In genomic region chr5:125409348-125410090, GRCm38 (mm10) we compare ENCODE assay signal across 8 mouse cellular contexts. TPM values are rescaled to one million over a fixed set of nuclear protein-coding genes. Genes with fewer than 3 reads are reported as not detected.
DNase-seq lines count a peak whose midpoint lies in the region; ATAC-seq and TF ChIP-seq lines count a peak whose summit lies in the region.

No protein-coding gene starts in this region.

- no peaks in the 10 kb centered on the region for H3K27me3 ChIP-seq in G1E (ENCODE audit: insufficient read depth, low read length)
- no peaks in the 10 kb centered on the region for H3K27me3 ChIP-seq in embryonic facial prominence, embryonic 13.5 days
- no peaks in the 10 kb centered on the region for H3K27me3 ChIP-seq in liver, postnatal 0 days (ENCODE audit: insufficient read depth, low read length)
- no peaks in the 10 kb centered on the region for H3K27me3 ChIP-seq in splenic B cell, adult 2 months (ENCODE audit: control insufficient read depth, insufficient read depth, low read length, poor library complexity, severe bottlenecking)

- TF ChIP-seq EP300 in liver, postnatal 0 days (IDR thresholded peaks at IDR 0.05; ENCODE audit: low read depth): no peak

- H3K4me2 ChIP-seq in embryonic facial prominence, embryonic 13.5 days: peak overlapping the region; percentile 52
- peak overlapping the region; percentile 64 for H3K4me2 ChIP-seq in liver, postnatal 0 days (ENCODE audit: low read depth, low read length)

- WGBS in embryonic facial prominence, embryonic 13.5 days: 6% methylated on average over 20 of the region's 20 CpGs
- 24% methylated on average over 20 of the region's 20 CpGs for WGBS in liver, postnatal 0 days (ENCODE audit: insufficient replicate concordance)

- 0 out of 2 replicates have a peak overlapping the region, but pooled peaks have one; percentile 21 for H3K9ac ChIP-seq in embryonic facial prominence, embryonic 13.5 days
- H3K9ac ChIP-seq in liver, postnatal 0 days (replicated peaks): 0 out of 2 replicates have a peak overlapping the region, but pooled peaks have one; percentile 44

- ATAC-seq in G1E (ENCODE audit: extremely low read depth, insufficient number of reproducible peaks, low FRiP score, poor library complexity, severe bottlenecking): no peak
- no peak for ATAC-seq in embryonic facial prominence, embryonic 13.5 days (ENCODE audit: insufficient number of reproducible peaks, insufficient read depth, low FRiP score, low TSS enrichment, low read depth)
- peak; percentile 35 for ATAC-seq in liver, postnatal 0 days

- no peak for TF ChIP-seq CTCF in G1E (IDR thresholded peaks at IDR 0.05; ENCODE audit: low read depth, low read length)
- TF ChIP-seq CTCF in liver, postnatal 0 days (IDR thresholded peaks at IDR 0.05; ENCODE audit: low read depth): no peak

- peaks cover 54% of the 10 kb centered on the region for H3K4me1 ChIP-seq in G1E (ENCODE audit: insufficient read depth, low read depth, low read length)
- peaks cover 18% of the 10 kb centered on the region for H3K4me1 ChIP-seq in embryonic facial prominence, embryonic 13.5 days
- H3K4me1 ChIP-seq in liver, postnatal 0 days (ENCODE audit: insufficient read depth): peaks cover 25% of the 10 kb centered on the region

- H3K36me3 ChIP-seq in G1E (replicated peaks): peaks cover 23% of the 10 kb centered on the region
- peaks cover 15% of the 10 kb centered on the region for H3K36me3 ChIP-seq in embryonic facial prominence, embryonic 13.5 days
- H3K36me3 ChIP-seq in liver, postnatal 0 days (replicated peaks; ENCODE audit: insufficient read depth, low read length): peaks cover 9% of the 10 kb centered on the region
- no peaks in the 10 kb centered on the region for H3K36me3 ChIP-seq in splenic B cell, adult 2 months (ENCODE audit: control insufficient read depth, insufficient read depth, low read length, poor library complexity, severe bottlenecking)

- H3K27ac ChIP-seq in embryonic facial prominence, embryonic 13.5 days: peak overlapping the region; percentile 60; the same call in 1 of the 2 replicates
- peak overlapping the region; percentile 3; the same call in 1 of the 2 replicates for H3K27ac ChIP-seq in liver, postnatal 0 days (ENCODE audit: low read depth)

- DNase-seq in layer of hippocampus, postnatal 10 days (ENCODE audit: low spot score in 2 of 2): peak; percentile 50 to 67
- no peak for DNase-seq in layer of hippocampus, adult 11-12 months (ENCODE audit: low spot score)
- DNase-seq in G1E (ENCODE audit: low spot score): no peak
- peak; percentile 81 for DNase-seq in hindlimb bud, embryonic 11.5 days (ENCODE audit: extremely low spot score, low read depth, low spot score)
- peak; percentile 61 for DNase-seq in liver, postnatal 0 days
- DNase-seq in splenic B cell, adult 2 months (ENCODE audit: low read depth, low spot score): peak; percentile 41
- DNase-seq in layer of hippocampus, postnatal 36 days: no peak

- peak overlapping the region; percentile 66 for H3K4me3 ChIP-seq in G1E (ENCODE audit: low read depth, low read length)
- peak overlapping the region; percentile 41 for H3K4me3 ChIP-seq in embryonic facial prominence, embryonic 13.5 days
- H3K4me3 ChIP-seq in liver, postnatal 0 days (ENCODE audit: low read depth, low read length): peak overlapping the region; percentile 36

- no peaks in the 10 kb centered on the region for H3K9me3 ChIP-seq in G1E (replicated peaks)
- no peaks in the 10 kb centered on the region for H3K9me3 ChIP-seq in embryonic facial prominence, embryonic 13.5 days
- no peaks in the 10 kb centered on the region for H3K9me3 ChIP-seq in liver, postnatal 0 days (ENCODE audit: low read length)

RNA-seq across cellular contexts. Expression of gene Ubc, which starts 19.5 kb away (rescaled TPM):
- 100 to 1,000 TPM; 760 to 831 TPM for total RNA-seq in layer of hippocampus, postnatal 10 days (2021)
- total RNA-seq in G1E (2014; fragmentation: Nextera tagmentation): 477 and 495 TPM in 2 replicates
- total RNA-seq in G1E (2017): 212 and 267 TPM in 2 replicates
- 28.0 and 92.4 TPM in 2 replicates for polyA plus RNA-seq in G1E (2012)
- 979 and 1,012 TPM in 2 replicates for polyA plus RNA-seq in embryonic facial prominence, embryonic 13.5 days (2015; fragmentation: Nextera tagmentation; extraction: Ambion mirVana)
- polyA plus RNA-seq in liver, postnatal 0 days (2015; fragmentation: Nextera tagmentation; extraction: Ambion mirVana): 369 and 531 TPM in 2 replicates
- total RNA-seq in layer of hippocampus, postnatal 36 days (2021): 100 to 1,000 TPM; 766 to 814 TPM

RNA-seq across cellular contexts. Expression of gene Gm10382, which starts 20.4 kb away (rescaled TPM):
- total RNA-seq in layer of hippocampus, postnatal 10 days (2021): under 1 TPM in 1 of 2 experiments, not detected in 1; 0.27 TPM
- total RNA-seq in G1E (2014; fragmentation: Nextera tagmentation): not detected in 2 replicates
- not detected in 2 replicates for total RNA-seq in G1E (2017)
- polyA plus RNA-seq in G1E (2012): 0.22 and 0.45 TPM in 2 replicates
- 0.29 and 0.34 TPM in 2 replicates for polyA plus RNA-seq in embryonic facial prominence, embryonic 13.5 days (2015; fragmentation: Nextera tagmentation; extraction: Ambion mirVana)
- 0.17 and 0.18 TPM in 2 replicates for polyA plus RNA-seq in liver, postnatal 0 days (2015; fragmentation: Nextera tagmentation; extraction: Ambion mirVana)
- not detected for total RNA-seq in layer of hippocampus, postnatal 36 days (2021)

RNA-seq across cellular contexts. Expression of gene Dhx37, which starts 24.4 kb away (rescaled TPM):
- total RNA-seq in layer of hippocampus, postnatal 10 days (2021): 10 to 100 TPM; 13.3 TPM
- total RNA-seq in G1E (2014; fragmentation: Nextera tagmentation) (29.0 and 30.3 TPM in 2 replicates), G1E (2017) (32.2 and 36.5 TPM in 2 replicates)
- 112 and 117 TPM in 2 replicates for polyA plus RNA-seq in G1E (2012)
- polyA plus RNA-seq in embryonic facial prominence, embryonic 13.5 days (2015; fragmentation: Nextera tagmentation; extraction: Ambion mirVana): 13.9 and 14.7 TPM in 2 replicates
- 3.3 and 3.4 TPM in 2 replicates for polyA plus RNA-seq in liver, postnatal 0 days (2015; fragmentation: Nextera tagmentation; extraction: Ambion mirVana)
- 10 to 100 TPM; 12.2 to 12.7 TPM for total RNA-seq in layer of hippocampus, postnatal 36 days (2021)

RNA-seq across cellular contexts. Expression of gene Bri3bp, which starts 31.8 kb away (rescaled TPM):
- total RNA-seq in layer of hippocampus, postnatal 10 days (2021): 10 to 100 TPM; 82.6 to 87.9 TPM
- 76.6 and 83.4 TPM in 2 replicates for total RNA-seq in G1E (2014; fragmentation: Nextera tagmentation)
- 13.5 and 14.6 TPM in 2 replicates for total RNA-seq in G1E (2017)
- 50.1 and 51.7 TPM in 2 replicates for polyA plus RNA-seq in G1E (2012)
- polyA plus RNA-seq in embryonic facial prominence, embryonic 13.5 days (2015; fragmentation: Nextera tagmentation; extraction: Ambion mirVana): 33.5 and 36.1 TPM in 2 replicates
- 20.2 and 20.9 TPM in 2 replicates for polyA plus RNA-seq in liver, postnatal 0 days (2015; fragmentation: Nextera tagmentation; extraction: Ambion mirVana)
- 100 to 1,000 TPM; 105 to 106 TPM for total RNA-seq in layer of hippocampus, postnatal 36 days (2021)

Comparison
In these comparisons a context has a peak if more than half of its experiments do, and no peak if none do; other contexts are left out.
1. DNase-seq: peak in layer of hippocampus, postnatal 10 days (2 of 2), hindlimb bud, embryonic 11.5 days (single experiment), liver, postnatal 0 days (single experiment) and splenic B cell, adult 2 months (single experiment); none in layer of hippocampus, adult 11-12 months (single experiment), G1E (single experiment) and layer of hippocampus, postnatal 36 days (0 of 2).
2. Peak in every context shown above with its lines, with median percentiles within 50 percentile points of each other: H3K4me3 ChIP-seq.